Mouse (Mus musculus) MN1 (cell line): Measurements from ENCODE around the gene Pmm2.

Source experiments
- DNase-seq: peaks from one replicate; pipeline ENCODE4 v3.0.0-alpha.2; 2016; ENCODE audit warnings: low spot score

Gene Pmm2

DNA sequence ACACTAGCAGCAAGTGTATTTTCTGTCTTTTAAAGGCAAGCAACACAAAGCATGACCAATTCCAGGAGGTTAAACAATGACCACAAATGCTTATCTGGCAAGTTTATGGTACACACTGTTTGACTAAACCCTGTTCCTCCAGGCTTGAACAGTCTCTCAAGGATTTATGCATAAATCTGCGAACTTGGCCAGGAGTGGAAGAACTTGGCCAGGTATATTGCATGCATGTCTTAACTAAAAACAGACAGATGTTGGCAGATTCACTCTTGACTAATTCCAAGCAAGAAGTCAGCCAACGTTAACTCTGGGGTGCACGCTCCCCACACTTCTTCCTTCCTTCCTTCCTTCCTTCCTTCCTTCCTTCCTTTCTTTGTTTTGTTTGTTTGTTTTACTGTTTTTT, 42.3 kb downstream of the Pmm2 start:
- no peak for DNase-seq

DNA sequence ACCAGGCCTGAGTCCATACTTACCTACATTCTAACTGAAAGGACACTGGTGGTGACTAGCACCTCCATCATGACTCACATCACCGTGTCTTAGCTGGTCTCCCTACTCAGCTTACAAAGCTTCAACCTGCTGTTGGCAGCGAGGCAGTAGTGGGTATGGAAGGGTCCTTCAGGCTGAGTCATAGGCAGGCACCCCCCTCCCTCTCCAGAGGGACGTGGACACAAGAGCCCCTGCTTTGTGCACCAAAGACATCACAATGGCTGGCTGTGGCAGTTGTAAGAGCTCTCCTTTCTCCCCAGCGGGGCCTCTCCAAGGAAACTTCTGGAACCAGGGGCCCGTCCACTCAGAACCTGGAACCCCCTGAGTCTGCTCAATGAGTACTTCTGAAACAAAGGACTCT, 43.0 kb downstream of the Pmm2 start, which contains the start of gene Gm5767:
Gene Gm5767, plus strand, starts transcription at position 301 of the 400 bp plus-strand sequence.
- no peak for DNase-seq

DNA sequence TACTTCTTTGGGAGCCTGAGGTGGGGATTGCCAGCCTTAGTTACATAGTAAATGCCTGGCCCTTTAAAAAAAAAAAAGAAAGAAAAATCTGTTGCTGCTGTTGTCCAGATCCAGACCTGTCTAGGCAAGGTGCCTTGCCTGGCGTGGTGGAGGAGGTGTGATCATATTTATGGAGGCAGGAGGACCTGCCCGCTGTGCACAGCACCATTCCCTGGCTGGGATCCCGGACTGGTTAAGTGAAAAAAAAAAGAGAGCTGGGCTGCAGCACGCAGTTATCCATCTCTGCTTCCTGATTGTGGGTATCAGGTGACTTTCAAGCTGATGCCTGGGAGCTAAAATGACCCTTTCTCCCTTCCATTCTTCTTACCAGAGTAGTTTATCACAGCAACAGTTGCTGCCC, 47.6 kb downstream of the Pmm2 start:
- peak; percentile 60 for DNase-seq

DNA sequence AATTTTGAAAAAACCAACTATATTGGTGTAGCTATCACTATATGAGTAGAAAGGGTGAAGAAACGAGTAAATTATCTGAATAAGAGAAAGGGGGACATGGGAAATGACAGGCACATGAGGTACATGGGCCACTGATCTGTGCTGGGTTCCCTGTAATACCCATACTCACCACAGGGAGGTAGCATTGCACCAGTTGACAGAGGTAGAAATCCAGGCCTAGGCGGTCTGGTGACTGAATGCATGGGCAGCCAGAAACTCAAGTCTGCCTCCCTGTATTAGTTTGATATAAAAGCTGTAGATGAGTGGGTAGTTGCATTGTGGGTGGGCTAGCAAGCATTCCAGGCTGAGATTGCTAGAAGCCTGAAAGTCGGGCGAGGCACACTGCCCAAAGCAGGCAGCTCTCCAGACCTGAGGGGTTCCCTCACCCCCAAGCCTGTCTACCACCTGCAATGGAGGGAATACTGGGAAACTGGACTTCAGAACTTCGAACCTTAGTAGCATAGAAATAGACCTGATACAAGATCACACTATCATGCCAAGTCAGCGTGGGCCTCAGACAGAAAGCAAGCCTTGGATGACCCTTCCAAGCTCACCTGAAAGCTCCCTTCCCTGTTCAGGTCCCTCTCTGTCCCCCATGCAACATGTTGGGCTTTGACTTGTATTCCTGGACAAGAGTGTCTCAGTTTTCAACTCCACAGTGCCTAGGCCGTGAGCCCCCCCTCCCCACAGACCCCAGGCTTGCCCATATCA, 48.8 kb downstream of the Pmm2 start:
- DNase-seq, result peak; percentile 68

DNA sequence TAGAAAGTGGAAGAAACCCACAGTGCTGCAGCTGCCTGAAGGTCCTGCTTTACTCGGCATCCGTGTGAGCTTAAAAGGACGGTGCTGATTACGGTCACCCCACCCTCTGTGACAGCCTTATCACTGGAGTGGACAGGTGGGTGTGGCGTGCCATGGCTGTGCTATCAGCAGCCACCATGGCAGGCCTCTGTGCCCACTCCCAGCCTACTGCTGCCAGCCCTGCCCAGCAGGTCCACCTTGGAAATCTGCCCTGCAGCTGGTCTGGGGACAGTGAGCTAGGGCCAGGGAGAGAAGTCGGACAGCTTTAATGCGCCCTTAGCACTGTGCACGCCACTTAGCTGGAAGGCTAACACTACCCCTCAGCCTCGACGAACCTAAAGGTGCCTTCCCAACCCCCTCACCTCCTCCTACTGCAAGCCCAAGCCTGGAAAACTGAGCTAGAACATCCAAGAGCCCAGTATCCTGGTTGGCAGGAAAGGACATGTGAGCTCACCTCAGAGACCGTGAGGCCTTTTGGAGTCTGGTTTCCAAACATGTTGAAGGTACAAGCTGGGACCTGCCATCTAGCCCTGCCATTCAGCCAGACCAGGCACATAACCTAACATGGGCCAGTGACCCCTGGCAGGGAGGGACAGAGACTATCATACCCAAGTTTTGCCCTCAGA, 49.5 kb downstream of the Pmm2 start:
- DNase-seq, result no peak

DNA sequence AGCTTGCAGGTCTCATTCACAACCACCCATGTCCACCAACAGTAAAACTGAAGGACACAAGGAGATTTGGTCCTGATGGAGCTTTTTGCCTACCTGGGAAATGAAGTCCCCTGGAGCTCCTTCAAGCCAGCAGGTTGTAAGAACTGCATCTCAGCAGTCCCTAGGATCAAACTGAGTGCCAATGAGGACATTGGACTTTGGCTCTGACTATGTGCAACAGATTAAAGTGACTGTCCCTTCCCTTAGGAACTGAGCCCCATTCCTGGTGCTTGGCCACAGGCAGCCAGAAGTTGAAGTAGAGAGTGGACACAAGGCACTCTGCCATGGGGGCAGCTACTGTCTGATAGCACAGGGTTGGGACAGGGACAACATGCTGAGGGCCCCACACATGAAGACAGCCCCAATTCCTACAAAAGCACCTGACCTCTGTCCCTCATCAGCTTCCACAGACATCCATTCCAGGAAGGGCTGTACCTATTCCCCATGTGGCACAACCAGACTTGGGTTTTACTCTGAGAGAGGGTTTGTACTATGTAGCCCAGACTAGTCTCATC, 50.2 kb downstream of the Pmm2 start:
- no peak for DNase-seq

DNA sequence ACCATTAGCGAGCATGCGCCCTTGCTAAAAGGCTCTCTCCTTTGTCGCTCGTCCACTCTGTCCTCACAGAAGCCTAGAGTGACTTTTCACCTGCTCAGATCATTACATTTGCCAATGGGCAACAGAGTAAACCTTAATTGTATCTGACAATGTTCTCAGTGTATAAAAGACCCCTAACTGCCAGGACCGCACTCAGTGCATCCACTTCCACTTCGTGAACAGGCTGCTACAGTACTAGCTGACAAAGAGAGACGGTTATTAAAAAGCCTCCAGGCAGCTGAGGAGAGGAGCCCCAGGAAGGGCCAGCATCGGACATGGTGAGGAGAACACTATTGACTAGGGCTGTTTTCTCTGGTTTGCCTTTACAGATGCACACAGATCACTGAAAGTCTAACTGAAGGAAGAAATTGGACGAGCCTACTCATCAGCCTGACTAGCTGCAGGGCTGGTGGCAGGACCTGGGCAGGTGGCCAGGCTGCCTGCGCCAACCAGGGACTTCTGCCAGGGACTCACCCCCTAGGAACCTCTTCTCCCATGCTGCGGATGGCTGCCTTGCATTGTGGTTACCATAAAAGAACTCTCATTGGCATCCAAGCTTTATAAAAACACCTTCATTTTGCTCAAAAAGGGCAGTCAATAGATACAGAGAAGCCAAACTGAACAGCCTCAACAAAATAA, 52.6 kb downstream of the Pmm2 start:
- DNase-seq, result peak; percentile 55

DNA sequence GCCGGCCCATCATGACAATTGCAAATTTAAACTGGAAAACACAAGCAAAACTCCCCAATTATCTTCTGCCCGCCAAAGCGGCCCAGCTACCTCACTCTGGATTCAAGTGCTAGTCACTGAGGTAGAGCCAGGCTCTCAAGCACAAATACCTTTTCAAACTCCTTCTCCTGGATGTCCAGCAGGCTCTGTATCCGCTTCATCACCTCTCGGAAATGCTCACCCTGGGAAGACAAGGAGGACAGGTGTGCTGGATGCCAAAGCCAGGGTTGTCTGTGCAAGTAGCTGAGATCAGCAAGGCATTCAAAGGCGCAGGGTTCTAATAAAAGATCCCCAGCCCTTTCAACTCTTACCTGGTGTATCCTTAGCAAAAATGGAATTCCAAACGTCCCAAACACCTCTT, 53.7 kb downstream of the Pmm2 start:
- no peak for DNase-seq

DNA sequence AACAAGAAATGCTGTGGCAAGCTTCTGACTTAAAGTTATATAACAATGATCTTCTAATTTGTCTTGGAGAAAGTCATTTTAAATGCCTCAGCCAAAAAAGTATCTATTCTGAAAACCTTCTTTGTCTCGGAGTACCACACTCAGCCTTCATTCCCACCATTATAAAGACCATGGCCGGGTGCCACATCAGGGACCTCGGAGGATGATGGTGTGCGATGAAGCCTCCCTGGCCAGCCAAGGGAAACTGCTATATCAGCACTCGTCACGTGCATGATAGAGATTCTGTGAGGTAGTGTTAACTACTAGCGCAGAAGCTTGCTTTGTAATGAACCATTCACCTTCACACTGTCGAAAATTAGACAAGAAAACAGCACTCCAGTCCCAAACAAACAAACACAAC, 62.1 kb downstream of the Pmm2 start:
- no peak for DNase-seq

DNA sequence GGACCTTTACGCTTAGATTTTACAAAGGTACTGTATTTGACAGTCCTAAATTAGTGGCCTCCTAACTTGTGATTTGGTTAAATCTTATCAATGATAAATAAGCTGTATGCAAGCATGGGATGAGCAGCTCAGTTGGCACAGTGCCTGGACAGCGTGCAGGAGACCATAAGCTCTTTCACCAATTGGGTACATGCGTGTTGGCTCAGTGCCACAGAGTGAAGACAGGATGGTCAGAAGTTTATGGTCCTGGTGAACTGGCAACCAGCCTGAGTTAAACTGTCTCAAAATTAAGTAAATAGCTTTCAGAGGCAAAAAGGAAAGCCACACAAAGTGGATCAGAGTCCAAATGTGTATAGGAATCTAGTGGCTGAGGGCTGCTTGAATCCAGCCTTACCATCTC, 63.1 kb downstream of the Pmm2 start:
- peak; percentile 71 for DNase-seq

DNA sequence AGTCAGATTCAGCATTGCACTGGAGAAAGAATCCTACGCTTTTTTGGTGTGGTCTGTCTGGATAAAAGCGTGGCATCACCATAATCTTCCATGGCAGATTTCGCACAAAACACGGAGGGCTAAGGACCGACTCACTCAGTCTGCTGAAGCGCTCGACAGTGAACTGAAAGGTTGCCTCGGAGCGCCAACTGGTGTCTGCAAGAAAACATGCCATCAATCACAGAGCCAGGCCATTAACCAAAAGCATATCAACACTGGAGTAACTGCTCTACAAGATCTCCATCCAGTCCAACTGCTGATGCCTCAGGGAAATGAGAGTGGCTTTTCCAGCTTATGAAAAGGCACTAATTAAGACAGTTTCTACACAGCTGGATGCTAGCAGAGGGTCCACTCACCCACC, 74.5 kb downstream of the Pmm2 start:
- no peak for DNase-seq
